Mouse (Mus musculus) midbrain, embryonic 10.5 days (tissue): Measurements from ENCODE around the gene Cs. TPM values are rescaled to one million over a fixed set of nuclear protein-coding genes. Genes with fewer than 3 reads are reported as not detected.

Experiments
- DNase-seq: peaks from one replicate; pipeline ENCODE4 v3.0.0-alpha.2; 2017; ENCODE audit warnings: low spot score
- H3K27ac ChIP-seq: fragments of 300-500 bp; sonication (generic); replicated peaks from 2 replicates; pipeline ENCODE4 v1.5.1; 2016; ENCODE audit warnings: mild to moderate bottlenecking
- H3K27me3 ChIP-seq: fragments of 300-500 bp; sonication (generic); 2 replicates; pipeline ENCODE4 v1.6.1; 2016; ENCODE audit warnings: low read depth, mild to moderate bottlenecking; ENCODE audit not compliant: poor library complexity, severe bottlenecking
- H3K36me3 ChIP-seq: fragments of 300-500 bp; sonication (generic); 2 replicates; pipeline ENCODE4 v1.6.1; 2016; ENCODE audit warnings: mild to moderate bottlenecking, moderate library complexity
- H3K4me1 ChIP-seq: fragments of 300-500 bp; sonication (generic); 2 replicates; pipeline ENCODE4 v1.6.1; 2016
- H3K4me3 ChIP-seq: fragments of 300-500 bp; sonication (generic); 2 replicates; pipeline ENCODE4 v1.5.1; 2016; ENCODE audit warnings: mild to moderate bottlenecking, moderate library complexity
- H3K9me3 ChIP-seq: fragments of 300-500 bp; sonication (generic); replicated peaks from 2 replicates; pipeline ENCODE4 v1.6.1; 2016; ENCODE audit warnings: mild to moderate bottlenecking
- WGBS: fragments of 180-500 bp; shearing (Covaris S2); methylation state at CpG from one replicate; pipeline ENCODE4 v1.1.7; 2016; 5-methylcytosine and 5-hydroxymethylcytosine counted together
- polyA plus RNA-seq: library from polyadenylated mRNA; unstranded; fragments of >200 nt; fragmentation: Nextera tagmentation; extraction: Ambion mirVana; gene quantifications from 2 replicates; pipeline ENCODE4 v1.2.1, GENCODE M21; 2016

The Cs gene
- polyA plus RNA-seq, 1 experiment from 2014 or later = 237 TPM

DNA sequence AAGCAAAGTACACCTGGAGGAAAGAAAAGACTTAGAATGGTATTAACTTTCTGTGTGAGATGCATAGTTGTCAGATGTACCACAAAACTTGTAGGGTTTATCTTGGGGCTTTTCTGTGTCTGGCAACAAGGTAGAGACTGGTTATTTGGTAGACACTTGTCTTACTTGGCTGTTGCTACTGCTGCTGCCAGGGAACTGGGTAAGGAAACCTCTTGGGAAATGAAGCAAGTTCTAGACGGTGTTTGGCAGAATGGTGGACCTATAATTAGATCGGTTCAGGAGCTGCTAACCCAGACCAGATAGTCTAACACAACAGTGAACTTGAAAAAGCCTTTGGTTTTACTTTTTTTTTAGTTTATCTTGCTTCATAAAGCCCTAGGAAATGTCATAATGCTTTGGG lies 1.4 kb downstream of the Cs start:
- H3K9me3 ChIP-seq = no peaks in the 10 kb centered on the region
- no peak overlapping the region for H3K27ac ChIP-seq
- no peak for DNase-seq
- WGBS = 80% methylated on average over 2 of the region's 2 CpGs
- peaks cover 26% of the 10 kb centered on the region for H3K36me3 ChIP-seq
- H3K27me3 ChIP-seq = no peaks in the 10 kb centered on the region
- peaks cover 32% of the 10 kb centered on the region for H3K4me1 ChIP-seq
- peak overlapping the region; percentile 90 for H3K4me3 ChIP-seq

DNA sequence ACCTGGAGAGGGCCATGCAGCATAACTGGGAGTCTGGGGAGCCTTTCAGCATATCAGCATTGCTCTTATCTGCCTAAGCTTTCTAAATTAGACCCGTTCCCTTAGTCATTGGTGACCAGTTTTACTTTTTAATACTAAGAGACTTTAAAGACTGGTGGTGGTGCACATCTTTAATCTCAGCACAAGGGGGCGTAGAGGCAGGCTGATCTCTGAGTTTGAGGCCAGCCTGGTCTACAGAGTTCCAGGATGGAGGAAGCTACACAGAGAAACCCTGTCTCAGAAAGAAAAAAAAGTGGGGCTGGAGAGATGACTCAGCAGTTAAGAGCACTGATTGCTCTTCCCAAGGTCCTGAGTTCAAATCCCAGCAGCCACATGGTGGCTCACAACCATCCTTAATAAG lies 2.7 kb downstream of the Cs start:
- peaks cover 38% of the 10 kb centered on the region for H3K4me1 ChIP-seq
- DNase-seq = no peak
- H3K4me3 ChIP-seq = no peak overlapping the region
- H3K9me3 ChIP-seq = no peaks in the 10 kb centered on the region
- no peaks in the 10 kb centered on the region for H3K27me3 ChIP-seq
- no peak overlapping the region for H3K27ac ChIP-seq
- 78% methylated on average over 2 of the region's 2 CpGs for WGBS
- H3K36me3 ChIP-seq = peaks cover 30% of the 10 kb centered on the region

DNA sequence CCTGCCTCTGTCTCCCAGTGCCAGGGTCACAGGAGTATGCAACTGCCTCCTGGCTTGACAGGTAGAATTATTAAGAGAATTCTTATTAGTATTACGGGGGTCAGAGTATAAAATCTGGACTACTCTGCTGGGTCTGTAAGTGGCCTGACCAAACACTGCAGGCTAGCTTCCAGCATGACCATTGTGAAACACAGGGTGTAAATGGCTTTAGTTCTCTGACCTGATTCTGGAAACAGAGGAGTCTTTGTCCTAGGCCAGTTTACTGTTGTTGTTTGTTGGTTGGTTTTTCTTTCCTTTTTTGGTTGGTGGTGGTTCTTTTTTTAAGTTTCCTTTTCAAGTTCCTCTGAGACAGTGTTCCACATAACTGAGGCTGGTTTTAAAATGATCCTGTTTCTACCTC lies 5.9 kb downstream of the Cs start:
- Histone ChIP-seq H3K27me3 (no peaks in the 10 kb centered on the region), H3K4me3 (no peak overlapping the region)
- WGBS = 86% methylated on average over 1 of the region's 1 CpGs

DNA sequence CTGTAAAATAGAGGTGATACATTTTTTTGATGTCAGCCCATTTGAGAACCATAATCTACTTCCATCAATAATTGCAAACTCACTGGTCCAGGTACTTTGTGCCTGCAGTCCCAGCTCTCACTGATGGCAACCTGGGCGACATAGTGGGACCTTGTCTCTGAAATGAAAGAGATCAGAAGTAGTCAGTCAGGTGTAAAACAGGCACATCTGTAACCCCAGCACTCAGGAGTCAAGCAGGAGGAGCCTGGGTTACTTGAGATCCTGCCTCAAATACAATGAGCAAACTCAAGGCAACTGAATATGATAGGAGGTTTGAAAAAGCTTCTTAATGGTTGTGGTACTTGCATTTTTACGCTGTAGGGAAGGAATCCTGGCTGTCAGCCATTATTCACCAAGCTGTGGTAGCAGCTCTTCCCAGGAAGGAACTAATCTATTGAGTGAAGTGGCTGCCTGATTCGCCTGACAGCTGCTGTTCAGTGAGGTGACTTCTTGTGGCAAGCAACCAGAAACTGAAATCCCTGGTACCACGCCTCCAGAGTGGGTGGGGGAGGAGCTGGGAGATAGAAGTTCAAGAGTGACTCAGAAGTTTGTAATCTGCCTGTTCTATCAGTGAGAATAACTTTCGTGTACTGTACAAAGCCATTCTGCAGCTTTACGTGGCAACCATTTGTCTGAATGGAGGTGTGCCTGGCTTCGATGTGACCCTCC lies 7.2 kb downstream of the Cs start:
- 78% methylated on average over 7 of the region's 7 CpGs for WGBS
- Histone ChIP-seq H3K27me3 (no peaks in the 10 kb centered on the region), H3K36me3 (peaks cover 49% of the 10 kb centered on the region), H3K27ac (no peak overlapping the region), H3K4me1 (peaks cover 11% of the 10 kb centered on the region), H3K9me3 (no peaks in the 10 kb centered on the region), H3K4me3 (no peak overlapping the region)
- no peak for DNase-seq

More for the DNA sequence above, 5.9 kb downstream of the Cs start:
- H3K27ac ChIP-seq = no peak overlapping the region
- DNase-seq = no peak
- peaks cover 44% of the 10 kb centered on the region for H3K36me3 ChIP-seq
- peaks cover 24% of the 10 kb centered on the region for H3K4me1 ChIP-seq
- H3K9me3 ChIP-seq = no peaks in the 10 kb centered on the region

DNA sequence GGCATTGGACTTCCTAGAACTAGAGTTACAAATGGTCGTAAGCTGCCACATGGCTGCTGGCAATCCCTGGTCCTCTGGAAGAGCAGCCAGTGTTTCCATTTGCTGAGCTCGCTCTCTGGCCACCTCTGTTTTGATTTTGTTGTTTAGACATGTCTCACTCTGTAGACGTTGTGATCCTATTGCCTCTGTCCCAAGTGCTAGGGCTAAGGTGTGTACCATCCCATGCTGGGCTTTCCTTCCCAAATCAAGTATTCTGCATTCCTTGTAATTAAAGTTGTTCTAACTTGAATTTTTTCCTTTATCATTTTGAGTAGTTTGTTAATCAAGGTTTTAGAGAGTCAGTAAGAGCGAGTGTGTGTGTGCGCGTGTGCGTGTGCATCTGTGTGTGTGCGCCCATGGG lies 10.0 kb downstream of the Cs start:
- 95% methylated on average over 8 of the region's 8 CpGs for WGBS
- DNase-seq = no peak
- H3K27me3 ChIP-seq = no peaks in the 10 kb centered on the region
- H3K4me3 ChIP-seq = no peak overlapping the region
- H3K4me1 ChIP-seq = peaks cover 10% of the 10 kb centered on the region; the same call in 1 of the 2 replicates
- H3K9me3 ChIP-seq = no peaks in the 10 kb centered on the region
- H3K27ac ChIP-seq = no peak overlapping the region
- peaks cover 60% of the 10 kb centered on the region for H3K36me3 ChIP-seq

DNA sequence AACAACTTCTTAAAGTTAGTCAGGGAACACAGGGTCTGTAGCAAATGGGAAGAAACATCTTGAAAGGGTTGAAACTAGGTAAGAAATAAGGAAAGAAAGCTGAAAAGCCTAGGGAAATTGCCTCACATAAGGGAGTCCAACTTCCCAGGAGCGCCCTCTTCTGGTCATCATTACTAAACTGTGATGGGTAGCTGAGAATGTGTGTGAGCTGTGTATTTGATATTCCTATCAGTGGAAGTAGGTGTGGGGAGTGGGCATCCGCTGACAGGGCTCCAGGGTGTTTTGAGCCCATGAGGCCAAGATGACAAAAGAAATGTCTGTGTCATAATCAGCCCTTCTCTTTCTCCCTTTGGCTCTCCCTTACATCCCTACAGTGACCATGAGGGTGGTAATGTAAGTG lies 21.3 kb downstream of the Cs start:
- WGBS = 47% methylated on average over 2 of the region's 2 CpGs
- no peaks in the 10 kb centered on the region for H3K4me1 ChIP-seq

DNA sequence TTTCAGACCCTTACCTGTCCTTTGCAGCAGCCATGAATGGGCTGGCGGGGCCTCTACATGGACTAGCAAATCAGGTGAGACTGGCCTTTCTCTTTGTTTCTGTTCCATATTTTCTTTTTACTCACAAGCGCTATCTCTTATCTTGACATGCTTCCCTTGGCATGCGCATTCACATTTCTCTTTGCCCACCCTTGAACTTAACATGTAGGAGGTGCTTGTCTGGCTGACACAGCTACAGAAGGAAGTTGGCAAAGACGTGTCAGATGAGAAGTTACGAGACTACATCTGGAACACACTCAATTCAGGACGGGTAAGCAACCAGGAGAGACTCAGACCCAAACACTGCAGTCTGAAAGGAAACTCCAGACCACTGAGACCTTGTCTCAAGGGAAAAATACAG lies 21.7 kb downstream of the Cs start:
- Histone ChIP-seq H3K36me3 (peaks cover 98% of the 10 kb centered on the region), H3K4me3 (no peak overlapping the region), H3K27me3 (no peaks in the 10 kb centered on the region), H3K4me1 (no peaks in the 10 kb centered on the region), H3K27ac (no peak overlapping the region), H3K9me3 (no peaks in the 10 kb centered on the region)
- no peak for DNase-seq
- 95% methylated on average over 6 of the region's 6 CpGs for WGBS

More for the DNA sequence above, 21.3 kb downstream of the Cs start:
- H3K36me3 ChIP-seq = peaks cover 98% of the 10 kb centered on the region
- H3K9me3 ChIP-seq = no peaks in the 10 kb centered on the region
- no peak overlapping the region for H3K27ac ChIP-seq
- H3K27me3 ChIP-seq = no peaks in the 10 kb centered on the region
- no peak overlapping the region for H3K4me3 ChIP-seq
- DNase-seq = no peak

DNA sequence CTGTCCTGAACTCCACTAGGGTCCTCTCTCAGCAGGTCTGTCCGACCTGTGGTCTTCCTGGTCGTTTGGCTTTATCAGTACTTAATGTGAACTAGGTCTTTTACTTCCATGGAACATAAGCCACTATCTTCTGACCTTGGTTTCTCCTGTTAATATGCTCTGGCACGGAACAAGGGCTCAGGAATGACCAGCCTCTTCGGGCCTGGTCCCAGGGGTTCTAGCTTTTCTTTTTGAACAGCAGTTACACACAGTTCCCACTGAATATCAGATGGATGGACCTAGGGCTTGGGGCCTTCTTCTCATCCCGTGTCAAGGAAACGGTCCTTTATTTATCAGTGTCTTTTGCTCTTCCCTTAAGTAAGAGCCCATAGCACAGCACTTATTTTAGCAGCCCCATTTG lies 24.3 kb downstream of the Cs start:
- Histone ChIP-seq H3K4me3 (no peak overlapping the region), H3K27ac (no peak overlapping the region), H3K4me1 (no peaks in the 10 kb centered on the region), H3K36me3 (peaks cover 93% of the 10 kb centered on the region), H3K27me3 (no peaks in the 10 kb centered on the region), H3K9me3 (no peaks in the 10 kb centered on the region)
- DNase-seq = no peak
- WGBS = 94% methylated on average over 6 of the region's 6 CpGs

DNA sequence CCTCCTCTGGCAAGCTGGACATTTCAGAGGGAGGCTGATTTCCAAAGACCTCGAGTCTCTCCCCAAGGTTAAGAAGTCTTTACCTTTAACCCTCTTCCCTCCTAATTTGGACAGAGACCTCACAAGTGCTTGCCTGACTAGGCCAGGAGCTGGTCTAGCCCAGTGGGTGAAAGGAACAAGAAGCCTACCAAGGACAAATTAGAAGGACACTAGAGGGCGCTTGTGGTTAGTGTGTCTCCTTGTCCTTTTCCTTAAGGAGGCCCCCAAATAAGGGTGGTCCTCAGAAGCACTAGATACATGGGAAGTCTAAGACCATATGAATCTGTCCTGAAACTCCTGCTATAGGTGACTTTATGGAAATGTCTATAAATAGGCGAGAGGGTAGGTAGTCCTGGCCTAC lies 25.0 kb downstream of the Cs start:
- Histone ChIP-seq H3K27ac (no peak overlapping the region), H3K4me1 (peaks cover 4% of the 10 kb centered on the region), H3K36me3 (peaks cover 86% of the 10 kb centered on the region), H3K9me3 (no peaks in the 10 kb centered on the region), H3K27me3 (no peaks in the 10 kb centered on the region), H3K4me3 (no peak overlapping the region)
- 54% methylated on average over 3 of the region's 3 CpGs for WGBS
- DNase-seq = no peak

DNA sequence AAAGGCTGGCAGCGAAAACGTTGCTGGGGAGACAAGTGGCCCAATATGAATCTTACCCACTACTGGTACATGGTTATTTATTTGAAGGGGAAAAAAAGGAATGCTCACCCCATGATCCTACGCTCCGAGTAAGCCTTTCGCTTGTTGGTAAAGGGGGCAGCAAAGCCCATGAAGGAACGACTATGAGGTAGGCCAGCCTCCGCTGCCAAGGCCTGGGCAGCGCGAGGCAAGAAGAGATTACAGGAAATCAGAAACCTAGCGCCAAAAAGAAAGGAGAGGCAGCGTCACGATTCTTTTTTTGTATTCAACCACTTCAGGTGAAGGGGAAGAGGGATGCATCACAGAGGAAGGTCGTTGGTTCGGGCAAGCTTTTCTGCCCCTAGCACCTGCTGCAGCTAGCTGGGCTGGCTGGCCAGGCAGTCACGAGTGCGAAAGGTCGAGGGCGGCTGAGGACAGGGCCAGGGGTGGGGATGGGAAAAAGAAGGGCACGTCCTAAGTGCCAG lies 30.4 kb downstream of the Cs start:
- H3K27me3 ChIP-seq = no peaks in the 10 kb centered on the region
- peak overlapping the region; percentile 82 for H3K4me3 ChIP-seq
- peaks cover 27% of the 10 kb centered on the region for H3K4me1 ChIP-seq
- peaks cover 32% of the 10 kb centered on the region for H3K36me3 ChIP-seq
- peak overlapping the region; percentile 85 for H3K27ac ChIP-seq
- DNase-seq = no peak
- no peaks in the 10 kb centered on the region for H3K9me3 ChIP-seq
- WGBS = 18% methylated on average over 19 of the region's 19 CpGs

DNA sequence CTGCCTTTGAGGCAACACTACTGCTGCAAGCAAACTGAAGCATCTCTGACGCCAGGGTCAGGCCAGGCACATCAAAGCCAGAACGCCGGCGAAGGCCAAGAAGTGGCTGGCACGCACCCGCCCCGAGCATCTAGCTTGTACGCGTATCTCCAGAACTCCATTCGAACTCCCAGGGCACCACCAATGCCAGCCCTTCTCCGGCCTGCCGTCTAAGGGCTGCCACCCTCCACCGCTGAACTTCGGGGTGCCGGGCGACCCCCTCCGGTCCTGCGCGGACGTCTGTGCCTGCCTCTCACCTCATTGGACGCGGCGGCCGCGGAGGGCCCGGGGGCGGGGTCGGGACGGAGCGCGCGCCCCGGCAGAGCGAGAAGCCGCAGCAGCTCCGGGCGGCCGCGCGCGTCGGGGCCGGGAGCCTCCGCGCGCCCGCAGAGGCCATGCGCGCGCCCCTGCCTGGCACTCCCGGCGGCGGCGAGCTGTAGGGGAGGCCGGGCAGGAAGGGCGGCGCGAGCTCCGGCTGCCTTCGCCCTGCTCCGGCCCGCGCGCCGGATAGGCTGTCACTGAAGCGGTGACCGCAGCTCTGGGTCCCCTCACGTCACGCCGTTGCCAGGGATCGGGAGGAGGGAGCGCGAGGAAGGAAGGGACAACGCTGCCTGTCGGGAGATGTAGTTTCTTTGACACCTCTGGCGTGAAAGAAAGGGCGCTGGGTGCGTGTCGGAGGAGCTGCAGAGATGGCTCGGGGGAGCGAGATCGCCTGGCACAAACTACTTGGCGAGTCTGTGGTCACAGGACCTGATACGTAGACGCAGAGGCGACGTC lies 31.1 kb downstream of the Cs start, which contains the start of gene Coq10a:
Coq10a (minus strand) TSS at position 596 of the 816 bp plus-strand sequence.
- peak within 1 kb of the TSS; percentile 85 for H3K27ac ChIP-seq
- H3K9me3 ChIP-seq = no peaks in the 10 kb centered on the region
- peaks cover 26% of the 10 kb centered on the region for H3K36me3 ChIP-seq
- 0% methylated on average over 87 of the region's 87 CpGs for WGBS
- DNase-seq = peak; percentile 93
- peaks cover 27% of the 10 kb centered on the region for H3K4me1 ChIP-seq
- no peaks in the 10 kb centered on the region for H3K27me3 ChIP-seq
- peak within 1 kb of the TSS; percentile 82 for H3K4me3 ChIP-seq

DNA sequence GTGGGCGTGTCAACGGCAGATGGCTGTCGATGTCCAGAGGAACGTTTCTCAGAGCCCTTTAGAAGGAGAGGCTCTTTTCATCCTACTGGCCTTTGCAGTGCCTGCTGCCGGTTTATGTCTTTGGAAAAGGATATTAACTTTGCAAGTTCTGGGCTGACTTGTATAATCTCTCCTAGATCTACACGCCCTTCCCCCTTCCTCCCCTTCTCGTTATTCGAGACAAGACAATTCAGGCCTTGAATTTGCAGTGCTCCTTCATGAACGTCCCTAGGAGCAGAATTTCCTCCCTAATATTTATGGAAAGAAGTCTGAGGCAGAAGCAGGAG lies 31.6 kb downstream of the Cs start:
- 7% methylated on average over 9 of the region's 9 CpGs for WGBS
- H3K27ac ChIP-seq = peak overlapping the region; percentile 85
- H3K36me3 ChIP-seq = peaks cover 20% of the 10 kb centered on the region
- peaks cover 27% of the 10 kb centered on the region for H3K4me1 ChIP-seq
- no peak for DNase-seq
- H3K27me3 ChIP-seq = no peaks in the 10 kb centered on the region
- H3K4me3 ChIP-seq = peak overlapping the region; percentile 82
- H3K9me3 ChIP-seq = no peaks in the 10 kb centered on the region

DNA sequence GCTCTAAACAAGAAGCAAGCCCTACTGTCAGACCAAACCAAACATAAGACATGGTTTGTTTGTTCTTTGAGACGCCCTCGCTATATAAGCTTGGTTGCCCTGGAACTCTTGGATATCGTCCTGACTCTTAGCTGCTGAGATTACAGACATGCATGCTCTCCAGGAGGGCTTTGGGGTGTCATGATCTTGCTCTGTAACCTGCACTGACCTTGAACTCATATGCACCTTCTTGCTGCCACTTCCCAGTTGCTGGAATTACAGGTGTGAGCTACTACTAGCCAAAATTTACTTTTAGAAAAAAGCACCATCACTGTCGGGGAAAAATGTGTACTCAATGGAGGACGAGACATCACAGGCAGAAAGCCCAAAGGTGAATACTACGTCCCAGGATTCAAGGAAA lies 32.1 kb downstream of the Cs start:
- Histone ChIP-seq H3K4me1 (peaks cover 27% of the 10 kb centered on the region), H3K27ac (peak overlapping the region; percentile 85), H3K4me3 (peak overlapping the region; percentile 82), H3K9me3 (no peaks in the 10 kb centered on the region), H3K27me3 (no peaks in the 10 kb centered on the region), H3K36me3 (peaks cover 16% of the 10 kb centered on the region)
- no peak for DNase-seq
- 77% methylated on average over 6 of the region's 6 CpGs for WGBS
